Mouse (Mus musculus) liver, postnatal 0 days (tissue): ENCODE results near the gene Mta3. TPM values are rescaled to one million over a fixed set of nuclear protein-coding genes. Genes with fewer than 3 reads are reported as not detected.

ENCODE experiments used
- ATAC-seq: fragments of 200-750 bp; cut with Nextera tagmentation; 2 replicates; pipeline ENCODE4 v1.8.0; 2017; ENCODE audit warnings: mild to moderate bottlenecking, moderate library complexity
- DNase-seq: peaks from one replicate; pipeline ENCODE4 v3.0.0-alpha.2; 2016
- H3K27ac ChIP-seq: fragments of 300-500 bp; sonication (generic); 2 replicates; pipeline ENCODE4 v1.5.1; 2014; ENCODE audit warnings: antibody characterized with exemption, moderate library complexity, mild to moderate bottlenecking, low read depth
- H3K27me3 ChIP-seq: fragments of 300-500 bp; sonication (generic); 2 replicates; pipeline ENCODE4 v1.6.1; 2014; ENCODE audit warnings: low read length, control low read depth, mixed read lengths; ENCODE audit not compliant: insufficient read depth
- H3K36me3 ChIP-seq: fragments of 300-500 bp; sonication (generic); replicated peaks from 2 replicates; pipeline ENCODE4 v1.6.1; 2014; ENCODE audit warnings: mild to moderate bottlenecking, control low read depth, low read length, moderate library complexity, mixed read lengths; ENCODE audit not compliant: insufficient read depth
- H3K4me1 ChIP-seq: fragments of 300-500 bp; sonication (generic); 2 replicates; pipeline ENCODE4 v1.6.1; 2014; ENCODE audit warnings: antibody characterized with exemption, mild to moderate bottlenecking, control low read depth; ENCODE audit not compliant: insufficient read depth
- H3K4me2 ChIP-seq: fragments of 300-500 bp; sonication (generic); 2 replicates; pipeline ENCODE4 v1.6.1; 2014; ENCODE audit warnings: low read depth, mild to moderate bottlenecking, low read length, moderate library complexity, mixed read lengths
- H3K4me3 ChIP-seq: fragments of 300-500 bp; sonication (generic); 2 replicates; pipeline ENCODE4 v1.5.1; 2014; ENCODE audit warnings: low read depth, low read length
- H3K9ac ChIP-seq: fragments of 300-500 bp; sonication (generic); replicated peaks from 2 replicates; pipeline ENCODE4 v1.6.1; 2014; ENCODE audit warnings: mild to moderate bottlenecking, moderate library complexity
- H3K9me3 ChIP-seq: fragments of 300-500 bp; sonication (generic); 2 replicates; pipeline ENCODE4 v1.6.1; 2016; ENCODE audit warnings: mild to moderate bottlenecking, control low read depth, low read length, mixed read lengths
- CTCF ChIP-seq: sonication (generic); IDR thresholded peaks from 2 replicates; pipeline ENCODE4 v1.5.1; 2016; ENCODE audit warnings: antibody characterized with exemption, low read depth
- EP300 ChIP-seq: IDR thresholded peaks from 2 replicates; pipeline ENCODE4 v1.6.1; 2016; ENCODE audit warnings: antibody characterized with exemption, low read depth, mild to moderate bottlenecking
- WGBS: fragments of 180-500 bp; shearing (Covaris S2); extraction: QIAGEN DNeasy Blood & Tissue Kit; methylation state at CpG from one replicate; pipeline ENCODE4 v1.1.7; 2014; ENCODE audit not compliant: insufficient replicate concordance; 5-methylcytosine and 5-hydroxymethylcytosine counted together
- polyA plus RNA-seq: library from polyadenylated mRNA; unstranded; fragments of >200 nt; fragmentation: Nextera tagmentation; extraction: Ambion mirVana; gene quantifications from 2 replicates; pipeline ENCODE4 v1.2.1, GENCODE M21; 2015

Mta3 gene
- polyA plus RNA-seq, 1 experiment from 2014 or later, result 28.1 TPM

DNA sequence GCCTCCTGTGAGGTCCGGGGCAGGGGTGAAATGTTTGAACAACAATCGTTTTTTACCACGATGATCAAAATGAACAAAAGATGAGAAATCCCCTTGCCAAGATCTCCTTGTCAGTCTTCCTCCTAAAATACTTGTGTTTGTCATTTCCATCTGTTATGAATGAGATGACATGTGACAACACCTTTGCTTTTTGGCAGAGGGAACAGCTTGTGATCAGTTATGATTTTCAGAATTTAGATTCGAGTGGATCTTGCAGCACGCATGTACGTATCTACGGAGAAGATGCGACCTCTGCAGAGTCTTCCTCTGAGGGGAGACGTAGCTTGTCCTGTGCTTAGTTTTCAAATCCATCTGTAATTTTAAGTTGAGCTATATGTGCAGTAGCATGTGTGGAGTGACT, 66.1 kb downstream of the Mta3 start:
- Histone ChIP-seq H3K27ac (no peak overlapping the region), H3K4me1 (no peaks in the 10 kb centered on the region), H3K27me3 (no peaks in the 10 kb centered on the region), H3K9me3 (no peaks in the 10 kb centered on the region), H3K9ac (no peak overlapping the region), H3K36me3 (peaks cover 30% of the 10 kb centered on the region), H3K4me2 (no peak overlapping the region), H3K4me3 (no peak overlapping the region)
- DNase-seq (no peak), ATAC-seq (no peak)
- TF ChIP-seq EP300 (no peak), CTCF (no peak)
- 80% methylated on average over 9 of the region's 9 CpGs for WGBS

- ATAC-seq, result peak; percentile 74
- no peak overlapping the region for H3K27ac ChIP-seq
- WGBS, result 50% methylated on average over 8 of the region's 8 CpGs
- DNase-seq, result peak; percentile 44
- TF ChIP-seq EP300 (no peak), CTCF (peak; percentile 42)
- peaks cover 28% of the 10 kb centered on the region for H3K36me3 ChIP-seq
- no peak overlapping the region for H3K4me2 ChIP-seq
- H3K9me3 ChIP-seq, result no peaks in the 10 kb centered on the region
- H3K9ac ChIP-seq, result no peak overlapping the region
- H3K4me1 ChIP-seq, result no peaks in the 10 kb centered on the region
- no peaks in the 10 kb centered on the region for H3K27me3 ChIP-seq
- H3K4me3 ChIP-seq, result no peak overlapping the region
Measured at GRCm38 (mm10) chr17:83772711-83773110, 66.7 kb downstream of the Mta3 start.

DNA sequence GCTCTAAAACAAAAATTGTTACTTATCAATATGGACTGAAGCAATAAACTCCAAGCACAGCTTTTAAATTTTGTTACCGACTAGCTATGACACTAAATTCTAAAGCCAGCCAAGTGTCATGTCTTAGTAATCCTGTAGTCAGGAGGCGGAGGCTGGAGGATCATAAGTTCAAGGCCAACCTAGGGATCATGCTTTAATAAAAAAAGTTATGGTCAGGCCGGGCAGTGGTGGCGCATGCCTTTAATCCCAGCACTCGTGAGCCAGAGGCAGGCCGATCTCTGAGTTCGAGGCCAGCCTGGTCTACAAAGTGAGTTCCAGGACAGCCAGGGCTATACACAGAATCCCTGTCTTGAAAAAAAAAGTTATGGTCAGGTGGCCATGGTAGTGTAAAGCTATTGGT, 71.0 kb downstream of the Mta3 start:
- H3K9ac ChIP-seq, result no peak overlapping the region
- H3K27me3 ChIP-seq, result no peaks in the 10 kb centered on the region
- TF ChIP-seq CTCF (no peak), EP300 (no peak)
- H3K4me1 ChIP-seq, result no peaks in the 10 kb centered on the region
- H3K36me3 ChIP-seq, result peaks cover 10% of the 10 kb centered on the region; the same call in 1 of the 2 replicates
- 88% methylated on average over 7 of the region's 7 CpGs for WGBS
- no peak overlapping the region for H3K27ac ChIP-seq
- ATAC-seq, result no peak
- H3K9me3 ChIP-seq, result no peaks in the 10 kb centered on the region
- H3K4me2 ChIP-seq, result no peak overlapping the region
- no peak for DNase-seq
- H3K4me3 ChIP-seq, result no peak overlapping the region

GRCm38 (mm10) chr17:83777462-83778051, 71.6 kb downstream of the Mta3 start:
- no peak overlapping the region for H3K4me3 ChIP-seq
- 63% methylated on average over 9 of the region's 9 CpGs for WGBS
- H3K36me3 ChIP-seq, result peaks cover 10% of the 10 kb centered on the region; the same call in 1 of the 2 replicates
- ATAC-seq (peak; percentile 18), DNase-seq (no peak)
- H3K27me3 ChIP-seq, result no peaks in the 10 kb centered on the region
- peak overlapping the region; percentile 12; the same call in 1 of the 2 replicates for H3K27ac ChIP-seq
- H3K4me2 ChIP-seq, result no peak overlapping the region
- TF ChIP-seq CTCF (no peak), EP300 (0 out of 2 replicates have a peak, but pooled peaks have one; percentile 32)
- no peak overlapping the region for H3K9ac ChIP-seq
- no peaks in the 10 kb centered on the region for H3K9me3 ChIP-seq
- no peaks in the 10 kb centered on the region for H3K4me1 ChIP-seq

- 65% methylated on average over 5 of the region's 5 CpGs for WGBS
- no peak for TF ChIP-seq CTCF
- peak; percentile 84; the same call in 1 of the 2 replicates for TF ChIP-seq EP300
- Histone ChIP-seq H3K9ac (peak overlapping the region; percentile 21; the same call in 1 of the 2 replicates), H3K4me3 (no peak overlapping the region), H3K4me2 (peak overlapping the region; percentile 40; the same call in 1 of the 2 replicates), H3K27me3 (no peaks in the 10 kb centered on the region), H3K4me1 (no peaks in the 10 kb centered on the region), H3K27ac (peak overlapping the region; percentile 48; the same call in 1 of the 2 replicates), H3K9me3 (no peaks in the 10 kb centered on the region), H3K36me3 (peaks cover 16% of the 10 kb centered on the region; the same call in 1 of the 2 replicates)
- ATAC-seq (peak; percentile 93), DNase-seq (no peak)
Measured at GRCm38 (mm10) chr17:83780228-83780627, 74.3 kb downstream of the Mta3 start.

- Histone ChIP-seq H3K36me3 (peaks cover 8% of the 10 kb centered on the region; the same call in 1 of the 2 replicates), H3K9ac (no peak overlapping the region), H3K4me2 (no peak overlapping the region), H3K9me3 (no peaks in the 10 kb centered on the region), H3K27me3 (no peaks in the 10 kb centered on the region), H3K27ac (no peak overlapping the region), H3K4me1 (peaks cover 7% of the 10 kb centered on the region), H3K4me3 (no peak overlapping the region)
- no peak for DNase-seq
- ATAC-seq, result no peak
- WGBS, result 87% methylated on average over 5 of the region's 5 CpGs
- TF ChIP-seq CTCF (no peak), EP300 (no peak)
Measured at GRCm38 (mm10) chr17:83782740-83783139, 76.8 kb downstream of the Mta3 start.
